Mouse (Mus musculus): ENCODE results near the gene Prkaa2. TPM values are rescaled to one million over a fixed set of nuclear protein-coding genes. Genes with fewer than 3 reads are reported as not detected.

Prkaa2 gene
- polyA plus RNA-seq, 1 experiment from 2014 or later, result 1.2 TPM

GRCm38 (mm10) chr4:105001736-105002135, 108.0 kb downstream of the Prkaa2 start:
- Histone ChIP-seq H3K27ac (ENCODE audit: low read depth) (no peak overlapping the region), H3K27me3 (ENCODE audit: insufficient read depth, low read length) (no peaks in the 10 kb centered on the region), H3K4me2 (no peak overlapping the region), H3K4me3 (ENCODE audit: low read depth, low read length) (no peak overlapping the region), H3K9me3 (ENCODE audit: low read depth, low read length) (no peaks in the 10 kb centered on the region), H3K36me3 (ENCODE audit: insufficient read depth) (no peaks in the 10 kb centered on the region), H3K4me1 (ENCODE audit: insufficient read depth) (no peaks in the 10 kb centered on the region), H3K9ac (no peak overlapping the region)
- DNase-seq (no peak), ATAC-seq (ENCODE audit: insufficient read depth) (no peak)
- no peak for TF ChIP-seq CTCF (IDR thresholded peaks at IDR 0.05; ENCODE audit: low read depth)
- 70% methylated on average over 1 of the region's 1 CpGs for WGBS

GRCm38 (mm10) chr4:104999702-105000101, 110.0 kb downstream of the Prkaa2 start:
- DNase-seq (no peak), ATAC-seq (ENCODE audit: insufficient read depth) (no peak)
- Histone ChIP-seq H3K4me3 (ENCODE audit: low read depth, low read length) (no peak overlapping the region), H3K36me3 (ENCODE audit: insufficient read depth) (no peaks in the 10 kb centered on the region), H3K27me3 (ENCODE audit: insufficient read depth, low read length) (no peaks in the 10 kb centered on the region), H3K9ac (no peak overlapping the region), H3K4me1 (ENCODE audit: insufficient read depth) (no peaks in the 10 kb centered on the region), H3K9me3 (ENCODE audit: low read depth, low read length) (no peaks in the 10 kb centered on the region), H3K4me2 (no peak overlapping the region), H3K27ac (ENCODE audit: low read depth) (no peak overlapping the region)
- WGBS, result 70% methylated on average over 5 of the region's 5 CpGs
- TF ChIP-seq CTCF (IDR thresholded peaks at IDR 0.05; ENCODE audit: low read depth), result no peak

GRCm38 (mm10) chr4:104993140-104993874, 116.4 kb downstream of the Prkaa2 start:
- Histone ChIP-seq H3K9me3 (ENCODE audit: low read depth, low read length) (no peaks in the 10 kb centered on the region), H3K4me2 (no peak overlapping the region), H3K36me3 (ENCODE audit: insufficient read depth) (no peaks in the 10 kb centered on the region), H3K4me1 (ENCODE audit: insufficient read depth) (no peaks in the 10 kb centered on the region), H3K27me3 (ENCODE audit: insufficient read depth, low read length) (no peaks in the 10 kb centered on the region), H3K27ac (ENCODE audit: low read depth) (no peak overlapping the region), H3K9ac (no peak overlapping the region), H3K4me3 (ENCODE audit: low read depth, low read length) (no peak overlapping the region)
- no peak for DNase-seq
- 79% methylated on average over 10 of the region's 10 CpGs for WGBS
- TF ChIP-seq CTCF (IDR thresholded peaks at IDR 0.05; ENCODE audit: low read depth), result no peak
- no peak for ATAC-seq (ENCODE audit: insufficient read depth)

- Histone ChIP-seq H3K27me3 (ENCODE audit: insufficient read depth, low read length) (no peaks in the 10 kb centered on the region), H3K4me3 (ENCODE audit: low read depth, low read length) (no peak overlapping the region), H3K4me1 (ENCODE audit: insufficient read depth) (no peaks in the 10 kb centered on the region), H3K36me3 (ENCODE audit: insufficient read depth) (no peaks in the 10 kb centered on the region), H3K27ac (ENCODE audit: low read depth) (no peak overlapping the region), H3K9me3 (ENCODE audit: low read depth, low read length) (no peaks in the 10 kb centered on the region), H3K4me2 (no peak overlapping the region), H3K9ac (no peak overlapping the region)
- DNase-seq (no peak), ATAC-seq (ENCODE audit: insufficient read depth) (no peak)
- no peak for TF ChIP-seq CTCF (IDR thresholded peaks at IDR 0.05; ENCODE audit: low read depth)
- 73% methylated on average over 3 of the region's 3 CpGs for WGBS
Measured at GRCm38 (mm10) chr4:104992271-104992670, 117.4 kb downstream of the Prkaa2 start.

GRCm38 (mm10) chr4:104990686-104991085, 119.0 kb downstream of the Prkaa2 start:
- ATAC-seq (ENCODE audit: insufficient read depth) (no peak), DNase-seq (no peak)
- no peak overlapping the region for H3K9ac ChIP-seq
- no peak overlapping the region for H3K4me3 ChIP-seq (ENCODE audit: low read depth, low read length)
- H3K27me3 ChIP-seq (ENCODE audit: insufficient read depth, low read length), result no peaks in the 10 kb centered on the region
- H3K4me2 ChIP-seq, result no peak overlapping the region
- WGBS, result 75% methylated on average over 3 of the region's 3 CpGs
- no peak overlapping the region for H3K27ac ChIP-seq (ENCODE audit: low read depth)
- H3K4me1 ChIP-seq (ENCODE audit: insufficient read depth), result no peaks in the 10 kb centered on the region
- TF ChIP-seq CTCF (IDR thresholded peaks at IDR 0.05; ENCODE audit: low read depth), result no peak
- no peaks in the 10 kb centered on the region for H3K9me3 ChIP-seq (ENCODE audit: low read depth, low read length)
- H3K36me3 ChIP-seq (ENCODE audit: insufficient read depth), result no peaks in the 10 kb centered on the region

GRCm38 (mm10) chr4:104990016-104990415, 119.7 kb downstream of the Prkaa2 start:
- Histone ChIP-seq H3K4me2 (no peak overlapping the region), H3K9me3 (ENCODE audit: low read depth, low read length) (no peaks in the 10 kb centered on the region), H3K27me3 (ENCODE audit: insufficient read depth, low read length) (no peaks in the 10 kb centered on the region), H3K4me1 (ENCODE audit: insufficient read depth) (no peaks in the 10 kb centered on the region), H3K4me3 (ENCODE audit: low read depth, low read length) (no peak overlapping the region), H3K9ac (no peak overlapping the region), H3K36me3 (ENCODE audit: insufficient read depth) (no peaks in the 10 kb centered on the region), H3K27ac (ENCODE audit: low read depth) (no peak overlapping the region)
- no peak for TF ChIP-seq CTCF (IDR thresholded peaks at IDR 0.05; ENCODE audit: low read depth)
- ATAC-seq (ENCODE audit: insufficient read depth) (no peak), DNase-seq (no peak)
- 80% methylated on average over 6 of the region's 6 CpGs for WGBS

- TF ChIP-seq CTCF (IDR thresholded peaks at IDR 0.05; ENCODE audit: low read depth), result no peak
- 85% methylated on average over 7 of the region's 7 CpGs for WGBS
- no peak overlapping the region for H3K27ac ChIP-seq (ENCODE audit: low read depth)
- no peak overlapping the region for H3K9ac ChIP-seq
- no peaks in the 10 kb centered on the region for H3K36me3 ChIP-seq (ENCODE audit: insufficient read depth)
- no peak overlapping the region for H3K4me3 ChIP-seq (ENCODE audit: low read depth, low read length)
- ATAC-seq (ENCODE audit: insufficient read depth), result no peak
- H3K9me3 ChIP-seq (ENCODE audit: low read depth, low read length), result no peaks in the 10 kb centered on the region
- H3K4me1 ChIP-seq (ENCODE audit: insufficient read depth), result no peaks in the 10 kb centered on the region
- no peak overlapping the region for H3K4me2 ChIP-seq
- H3K27me3 ChIP-seq (ENCODE audit: insufficient read depth, low read length), result no peaks in the 10 kb centered on the region
- no peak for DNase-seq
Measured at GRCm38 (mm10) chr4:104988709-104989108, 121.0 kb downstream of the Prkaa2 start.
